Mouse (Mus musculus) thymus, postnatal 4 days (tissue): ENCODE measurements around the gene Cavin1.
A peak's percentile ranks its signal among the peaks of the same experiment; 100 is the strongest.

Experiments used
- DNase-seq: peaks from one replicate; pipeline ENCODE4 v3.0.0; 2021

Gene Cavin1

GRCm38 (mm10) chr11:100980438-100980837 lies 9.8 kb upstream of the Cavin1 start:
- DNase-seq = no peak

GRCm38 (mm10) chr11:100979887-100980286 lies 9.2 kb upstream of the Cavin1 start:
- no peak for DNase-seq

GRCm38 (mm10) chr11:100975241-100975640 lies 4.6 kb upstream of the Cavin1 start:
- no peak for DNase-seq

GRCm38 (mm10) chr11:100974381-100974970 lies 3.8 kb upstream of the Cavin1 start:
- DNase-seq = no peak

GRCm38 (mm10) chr11:100973245-100973644 lies 2.6 kb upstream of the Cavin1 start:
- no peak for DNase-seq

- no peak for DNase-seq
Observed at GRCm38 (mm10) chr11:100971455-100971854, 768 bp upstream of the Cavin1 start.

- peak; percentile 35 for DNase-seq
Observed at GRCm38 (mm10) chr11:100969744-100970556, 737 bp downstream of the Cavin1 start.

GRCm38 (mm10) chr11:100969189-100969743 lies 1.4 kb downstream of the Cavin1 start:
- DNase-seq = peak; percentile 38

- DNase-seq = no peak
Observed at GRCm38 (mm10) chr11:100968501-100968900, 2.2 kb downstream of the Cavin1 start.

GRCm38 (mm10) chr11:100967881-100968420 lies 2.7 kb downstream of the Cavin1 start:
- no peak for DNase-seq

GRCm38 (mm10) chr11:100967376-100967775 lies 3.3 kb downstream of the Cavin1 start:
- no peak for DNase-seq

- no peak for DNase-seq
Observed at GRCm38 (mm10) chr11:100965760-100966159, 4.9 kb downstream of the Cavin1 start.

GRCm38 (mm10) chr11:100964901-100965542 lies 5.7 kb downstream of the Cavin1 start:
- no peak for DNase-seq

- DNase-seq = no peak
Observed at GRCm38 (mm10) chr11:100964180-100964579, 6.5 kb downstream of the Cavin1 start.

- DNase-seq = no peak
Observed at GRCm38 (mm10) chr11:100963647-100964046, 7.0 kb downstream of the Cavin1 start.

GRCm38 (mm10) chr11:100962371-100962911 lies 8.2 kb downstream of the Cavin1 start:
- no peak for DNase-seq

- peak; percentile 41 for DNase-seq
Observed at GRCm38 (mm10) chr11:100960540-100960939, 10.1 kb downstream of the Cavin1 start.

GRCm38 (mm10) chr11:100959826-100960225 lies 10.9 kb downstream of the Cavin1 start:
- DNase-seq = no peak

- peak; percentile 85 for DNase-seq
Observed at GRCm38 (mm10) chr11:100959464-100959810, 11.2 kb downstream of the Cavin1 start.

GRCm38 (mm10) chr11:100958613-100959463 lies 11.8 kb downstream of the Cavin1 start:
- DNase-seq = peak; percentile 39

- no peak for DNase-seq
Observed at GRCm38 (mm10) chr11:100957915-100958469, 12.7 kb downstream of the Cavin1 start.

- peak; percentile 87 for DNase-seq
Observed at GRCm38 (mm10) chr11:100957244-100957643, 13.4 kb downstream of the Cavin1 start.
